Mouse (Mus musculus) lung, adult 2 months (tissue): ENCODE results near the gene Vill.

Experiments used
- CTCF ChIP-seq: fragments of 200-500 bp; IDR thresholded peaks from 2 replicates; pipeline ENCODE4 v1.5.1; 2011; ENCODE audit warnings: mild to moderate bottlenecking, low read length, control low read depth; ENCODE audit not compliant: insufficient read depth
- POLR2A ChIP-seq: fragments of 200-500 bp; IDR thresholded peaks from 2 replicates; pipeline ENCODE4 v1.6.1; 2011; ENCODE audit warnings: low read depth, mild to moderate bottlenecking, control low read depth, low read length, borderline replicate concordance; ENCODE audit errors: extremely low read depth

DNA sequence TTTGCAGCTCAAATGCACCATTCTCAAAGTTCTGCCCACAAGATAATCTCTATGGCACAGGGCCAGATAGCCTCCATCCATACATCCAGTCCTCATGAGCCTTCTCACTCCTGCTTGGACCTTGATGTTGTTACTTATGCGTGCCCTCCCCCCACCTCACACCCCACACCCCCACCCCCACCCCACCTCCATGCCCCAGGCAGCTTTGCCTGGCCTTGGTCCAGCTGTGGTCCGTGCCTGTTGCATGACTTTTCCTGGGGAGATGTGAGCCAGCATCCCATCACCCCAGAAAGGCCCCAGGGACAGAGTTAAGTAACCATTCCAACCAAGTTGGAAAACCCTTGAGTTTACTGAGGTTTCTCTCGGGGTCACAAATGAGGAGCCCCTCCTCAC, 67.6 kb downstream of the Vill start:
- TF ChIP-seq CTCF (no peak), POLR2A (no peak)
